Mouse (Mus musculus) bone marrow, adult 2 months (tissue): ENCODE measurements at regions not wholly inside any gene's neighbourhood (a gene's known extent, or its start where the extent isn't known, plus 50 kb on each side); places are given as distances from the start of the nearest gene placed in this dataset.

Experiments used
- H3K27ac ChIP-seq: fragments of 200-500 bp; 2 replicates; pipeline ENCODE4 v1.5.1; 2012; ENCODE audit warnings: low read depth, mild to moderate bottlenecking, control low read depth, inconsistent platforms, low read length; ENCODE audit not compliant: control insufficient read depth, poor library complexity, insufficient read depth
- H3K4me1 ChIP-seq: fragments of 200-500 bp; 2 replicates; pipeline ENCODE4 v1.6.1; 2011; ENCODE audit warnings: low read length; ENCODE audit not compliant: control insufficient read depth, insufficient read depth
- H3K4me3 ChIP-seq: fragments of 200-500 bp; replicated peaks from 2 replicates; pipeline ENCODE3; 2011; ENCODE audit warnings: mild to moderate bottlenecking, low read depth, low read length, control low read depth; ENCODE audit not compliant: control insufficient read depth
- CTCF ChIP-seq: fragments of 200-500 bp; IDR thresholded peaks from 2 replicates; pipeline ENCODE4 v1.5.1; 2011; ENCODE audit warnings: low read length, control low read depth; ENCODE audit not compliant: control insufficient read depth, insufficient read depth
- POLR2A ChIP-seq: fragments of 200-500 bp; IDR thresholded peaks from 2 replicates; pipeline ENCODE4 v1.6.1; 2011; ENCODE audit warnings: low read depth, mild to moderate bottlenecking, control low read depth, low read length, borderline replicate concordance; ENCODE audit not compliant: control insufficient read depth
- WGBS: fragments of 180-500 bp; shearing (Covaris S2); methylation state at CpG from one replicate; pipeline ENCODE4 v1.1.7; 2018; 5-methylcytosine and 5-hydroxymethylcytosine counted together

- 3% methylated on average over 32 of the region's 32 CpGs for WGBS
- Histone ChIP-seq H3K4me1 (peaks cover 2% of the 10 kb centered on the region), H3K27ac (no peak overlapping the region), H3K4me3 (peak overlapping the region; percentile 64)
- TF ChIP-seq CTCF = peak; percentile 79
- 0 out of 2 replicates have a peak, but pooled peaks have one; percentile 18 for TF ChIP-seq POLR2A
These were observed 245.5 kb downstream of the Cd47 start for GRCm38 (mm10) chr16:50045552-50046547.

GRCm38 (mm10) chr16:50063540-50063939, 263.2 kb downstream of the Cd47 start:
- no peak overlapping the region for H3K4me3 ChIP-seq
- TF ChIP-seq CTCF = no peak
- TF ChIP-seq POLR2A = no peak
- no peaks in the 10 kb centered on the region for H3K4me1 ChIP-seq
- 74% methylated on average over 4 of the region's 4 CpGs for WGBS
- no peak overlapping the region for H3K27ac ChIP-seq

- 78% methylated on average over 5 of the region's 5 CpGs for WGBS
- no peak for TF ChIP-seq POLR2A
- no peak for TF ChIP-seq CTCF
These were observed 265.2 kb downstream of the Cd47 start for GRCm38 (mm10) chr16:50065336-50066082.

GRCm38 (mm10) chr16:50069033-50069432, 268.7 kb downstream of the Cd47 start:
- Histone ChIP-seq H3K4me3 (no peak overlapping the region), H3K27ac (no peak overlapping the region), H3K4me1 (no peaks in the 10 kb centered on the region)
- TF ChIP-seq POLR2A (no peak), CTCF (no peak)
- WGBS = 17% methylated on average over 4 of the region's 4 CpGs

More at GRCm38 (mm10) chr16:50065336-50066082, 265.2 kb downstream of the Cd47 start:
- H3K4me1 ChIP-seq = no peaks in the 10 kb centered on the region
- no peak overlapping the region for H3K4me3 ChIP-seq
- H3K27ac ChIP-seq = no peak overlapping the region

- Histone ChIP-seq H3K4me1 (no peaks in the 10 kb centered on the region), H3K27ac (no peak overlapping the region), H3K4me3 (no peak overlapping the region)
- 31% methylated on average over 4 of the region's 4 CpGs for WGBS
- TF ChIP-seq POLR2A = no peak
- TF ChIP-seq CTCF = no peak
These were observed 270.4 kb downstream of the Cd47 start for GRCm38 (mm10) chr16:50070728-50071127.

- WGBS = 87% methylated on average over 14 of the region's 14 CpGs
- H3K4me1 ChIP-seq = no peaks in the 10 kb centered on the region
- H3K27ac ChIP-seq = no peak overlapping the region
- TF ChIP-seq CTCF (no peak), POLR2A (no peak)
- no peak overlapping the region for H3K4me3 ChIP-seq
These were observed 272.6 kb downstream of the Cd47 start for GRCm38 (mm10) chr16:50072853-50073360.

GRCm38 (mm10) chr16:50073979-50074378, 273.6 kb downstream of the Cd47 start:
- WGBS = 69% methylated on average over 4 of the region's 4 CpGs
- no peak overlapping the region for H3K4me3 ChIP-seq
- TF ChIP-seq POLR2A (no peak), CTCF (peak; percentile 61)
- H3K27ac ChIP-seq = no peak overlapping the region
- H3K4me1 ChIP-seq = no peaks in the 10 kb centered on the region

GRCm38 (mm10) chr16:50075641-50076040, 275.3 kb downstream of the Cd47 start:
- H3K4me1 ChIP-seq = no peaks in the 10 kb centered on the region
- no peak overlapping the region for H3K4me3 ChIP-seq
- TF ChIP-seq CTCF (no peak), POLR2A (no peak)
- 90% methylated on average over 4 of the region's 4 CpGs for WGBS
- no peak overlapping the region for H3K27ac ChIP-seq
